Mouse (Mus musculus) urinary bladder, postnatal 14 days (tissue): ENCODE measurements around the gene Ppp1r3g.
A peak's percentile ranks its signal among the peaks of the same experiment; 100 is the strongest.
"Not testable (repeated sequence)": the region's sequence is repeated elsewhere in the genome, so short reads cannot be mapped to it uniquely, and the experiment has no call there.

Experiments used
- DNase-seq: peaks from one replicate; pipeline ENCODE4 v3.0.0; 2021; ENCODE audit warnings: low spot score

The Ppp1r3g gene

GRCm38 (mm10) chr13:35958539-35958938 is at the start of gene Ppp1r3g:
Gene Ppp1r3g, plus strand, starts transcription at chr13:35958839.
- DNase-seq, result no peak

- DNase-seq, result no peak
Observed at GRCm38 (mm10) chr13:35911476-35911875, 47.2 kb upstream of the Ppp1r3g start.

- DNase-seq, result no peak
Observed at GRCm38 (mm10) chr13:35937991-35938390, 20.6 kb upstream of the Ppp1r3g start.

- DNase-seq, result no peak
Observed at GRCm38 (mm10) chr13:35939871-35940665, 18.6 kb upstream of the Ppp1r3g start.

- DNase-seq, result no peak
Observed at GRCm38 (mm10) chr13:35940934-35941333, 17.7 kb upstream of the Ppp1r3g start.

- no peak for DNase-seq
Observed at GRCm38 (mm10) chr13:35946659-35947353, 11.8 kb upstream of the Ppp1r3g start.

- peak; percentile 77 for DNase-seq
Observed at GRCm38 (mm10) chr13:35947354-35948000, 11.2 kb upstream of the Ppp1r3g start.

- no peak for DNase-seq
Observed at GRCm38 (mm10) chr13:35949814-35950455, 8.7 kb upstream of the Ppp1r3g start.

GRCm38 (mm10) chr13:35959391-35960067 is 890 bp downstream of the Ppp1r3g start:
- no peak for DNase-seq

- no peak for DNase-seq
Observed at GRCm38 (mm10) chr13:35963583-35963982, 4.9 kb downstream of the Ppp1r3g start.

GRCm38 (mm10) chr13:35967690-35968089 is 9.1 kb downstream of the Ppp1r3g start:
- DNase-seq, result no peak

- peak; percentile 10 for DNase-seq
Observed at GRCm38 (mm10) chr13:35968131-35968718, 9.6 kb downstream of the Ppp1r3g start.

GRCm38 (mm10) chr13:35968719-35969430 is 10.2 kb downstream of the Ppp1r3g start:
- peak; percentile 15 for DNase-seq

- no peak for DNase-seq
Observed at GRCm38 (mm10) chr13:35969431-35969721, 10.7 kb downstream of the Ppp1r3g start.

GRCm38 (mm10) chr13:35969829-35970228 is 11.2 kb downstream of the Ppp1r3g start:
- no peak for DNase-seq

GRCm38 (mm10) chr13:35976912-35977311 is 18.3 kb downstream of the Ppp1r3g start:
- DNase-seq, result no peak

GRCm38 (mm10) chr13:35980471-35980870 is 21.8 kb downstream of the Ppp1r3g start:
- no peak for DNase-seq

GRCm38 (mm10) chr13:35982985-35983384 is 24.3 kb downstream of the Ppp1r3g start:
- DNase-seq, result no peak

- no peak for DNase-seq
Observed at GRCm38 (mm10) chr13:35989329-35989728, 30.7 kb downstream of the Ppp1r3g start.

GRCm38 (mm10) chr13:35991185-35991584 is 32.5 kb downstream of the Ppp1r3g start:
- not testable (repeated sequence) for DNase-seq

- peak; percentile 60 for DNase-seq
Observed at GRCm38 (mm10) chr13:35994067-35994466, 35.4 kb downstream of the Ppp1r3g start.
